Comparison of ENCODE assay signal across 10 mouse cellular contexts in genomic region chr1:91942031-91942430, GRCm38 (mm10).
DNase-seq lines count a peak whose midpoint lies in the region; TF ChIP-seq lines count a peak whose summit lies in the region.
"Had no signal": no experiment of that assay in that cellular context is flagged by ENCODE, and none has a peak within 500 bp of the region (broad histone marks: within the 10 kb centered on the region; RNA-seq: fewer than 3 reads in every experiment).

No protein-coding gene starts in this region.

- 45% methylated on average over 3 of the region's 3 CpGs for WGBS in lung, adult 2 months
- WGBS in cerebellum, adult 2 months = 6% methylated on average over 3 of the region's 3 CpGs

- H3K27me3 ChIP-seq in cerebellum, adult 2 months (ENCODE audit: control insufficient read depth, insufficient read depth, low read length) = no peaks in the 10 kb centered on the region
- H3K27me3 ChIP-seq: hindbrain, embryonic 12.5 days; limb, embryonic 15.5 days; neural tube, embryonic 15.5 days had no signal

- intact Hi-C loops in heart, postnatal 36 days (cut with DNase I) = loop anchor here (2.0 kb wide), 1 partner anchor 29 kb away; no protein-coding TSS in a partner anchor

- DNase-seq in heart, postnatal 4 days = peak; percentile 31
- DNase-seq in heart, postnatal 36 days = no peak
- no peak for DNase-seq in lung, adult 2 months
- DNase-seq in lung, postnatal 14 days = no peak
- peak; percentile 35 to 55 for DNase-seq in cerebellum, adult 2 months
- DNase-seq in cerebellum, postnatal 25 days = peak; percentile 52 to 73
- no peak for DNase-seq in layer of hippocampus, adult 9-11 months

- no peak for TF ChIP-seq POLR2A in lung, adult 2 months (IDR thresholded peaks at IDR 0.05; ENCODE audit: borderline replicate concordance, extremely low read depth, low read depth, low read length)
- no peak for TF ChIP-seq POLR2A in cerebellum, adult 2 months (IDR thresholded peaks at IDR 0.05; ENCODE audit: borderline replicate concordance, insufficient read depth, low read length)

- TF ChIP-seq CTCF in lung, adult 2 months (IDR thresholded peaks at IDR 0.05; ENCODE audit: insufficient read depth, low read length) = peak; percentile 29; the same call in 1 of the 2 replicates
- peak; percentile 53; the same call in 1 of the 2 replicates for TF ChIP-seq CTCF in cerebellum, adult 2 months (IDR thresholded peaks at IDR 0.05; ENCODE audit: borderline replicate concordance, insufficient read depth, low read depth, low read length)

- H3K4me1 ChIP-seq in lung, adult 2 months (ENCODE audit: control insufficient read depth, insufficient read depth, low read length) = no peaks in the 10 kb centered on the region
- H3K4me1 ChIP-seq in cerebellum, adult 2 months (ENCODE audit: control insufficient read depth, insufficient read depth, low read length) = peaks cover 10% of the 10 kb centered on the region
- H3K4me1 ChIP-seq: hindbrain, embryonic 12.5 days; limb, embryonic 15.5 days; neural tube, embryonic 15.5 days had no signal

- H3K4me3 ChIP-seq in lung, adult 2 months (replicated peaks; ENCODE audit: extremely low read depth, low read depth, low read length) = no peak overlapping the region
- no peak overlapping the region for H3K4me3 ChIP-seq in cerebellum, adult 2 months (replicated peaks; ENCODE audit: insufficient read depth, low read depth, low read length)
- H3K4me3 ChIP-seq: hindbrain, embryonic 12.5 days; limb, embryonic 15.5 days; neural tube, embryonic 15.5 days had no signal

- H3K27ac ChIP-seq in cerebellum, adult 2 months (ENCODE audit: insufficient read depth, low read length) = no peak overlapping the region
- H3K27ac ChIP-seq: hindbrain, embryonic 12.5 days; limb, embryonic 15.5 days; neural tube, embryonic 15.5 days had no signal

Comparison
In these comparisons a context has a peak if more than half of its experiments do, and no peak if none do; other contexts are left out.
1. DNase-seq: peak in heart, postnatal 4 days (single experiment), cerebellum, adult 2 months (2 of 2) and cerebellum, postnatal 25 days (2 of 2); none in heart, postnatal 36 days (0 of 2), lung, adult 2 months (single experiment), lung, postnatal 14 days (single experiment) and layer of hippocampus, adult 9-11 months (single experiment).